In genomic region chr10:20474831-20475230, GRCm38 (mm10) we compare ENCODE assay signal across 12 mouse cellular contexts.
DNase-seq lines count a peak whose midpoint lies in the region; ATAC-seq lines count a peak whose summit lies in the region.
"Had no signal": no experiment of that assay in that cellular context is flagged by ENCODE, and none has a peak within 500 bp of the region (broad histone marks: within the 10 kb centered on the region; RNA-seq: fewer than 3 reads in every experiment).

No protein-coding gene starts in this region.

- no peak overlapping the region for H3K9ac ChIP-seq in forebrain, embryonic 16.5 days (replicated peaks; ENCODE audit: low read depth, low read length)
- H3K9ac ChIP-seq: embryonic facial prominence, embryonic 12.5 days had no signal

- peak; percentile 98 for ATAC-seq in forebrain, embryonic 16.5 days
- ATAC-seq in cerebellum, adult (ENCODE audit: insufficient number of reproducible peaks, low FRiP score, low TSS enrichment): no peak

- peak overlapping the region; percentile 77 for H3K27ac ChIP-seq in forebrain, embryonic 16.5 days (ENCODE audit: low read length)
- H3K27ac ChIP-seq: embryonic facial prominence, embryonic 12.5 days had no signal

- DNase-seq in left cerebral cortex, adult 11 months (ENCODE audit: low spot score): peak; percentile 51
- no peak for DNase-seq in left cerebral cortex, adult 18-20 months (ENCODE audit: low spot score in 2 of 2)
- peak; percentile 31 to 43 for DNase-seq in layer of hippocampus, postnatal 10 days (ENCODE audit: low spot score in 2 of 2)
- DNase-seq in right cerebral cortex, postnatal 10 days (ENCODE audit: low spot score in 2 of 2): peak; percentile 61 to 71
- DNase-seq in Muller cell, postnatal 12 days (ENCODE audit: inconsistent ontology term): no peak
- DNase-seq in cerebellum, adult 9-10 months: no peak
- DNase-seq: adrenal gland, adult 2 months; kidney, postnatal 10 days had no signal

- no peak overlapping the region for H3K4me3 ChIP-seq in forebrain, embryonic 16.5 days (replicated peaks; ENCODE audit: low read length)
- H3K4me3 ChIP-seq: embryonic facial prominence, embryonic 12.5 days; myocyte had no signal

- no peaks in the 10 kb centered on the region for H3K27me3 ChIP-seq in forebrain, embryonic 16.5 days (replicated peaks; ENCODE audit: control insufficient read depth, insufficient read depth, low read length)
- H3K27me3 ChIP-seq: embryonic facial prominence, embryonic 12.5 days had no signal

- H3K4me1 ChIP-seq in forebrain, embryonic 16.5 days (replicated peaks; ENCODE audit: control insufficient read depth, insufficient read depth, low read length): no peaks in the 10 kb centered on the region; the same call in 1 of the 2 replicates
- H3K4me1 ChIP-seq: embryonic facial prominence, embryonic 12.5 days had no signal

- no peaks in the 10 kb centered on the region for H3K36me3 ChIP-seq in forebrain, embryonic 16.5 days (ENCODE audit: control insufficient read depth, insufficient read depth)
- H3K36me3 ChIP-seq: embryonic facial prominence, embryonic 12.5 days had no signal

- H3K4me2 ChIP-seq in forebrain, embryonic 16.5 days (ENCODE audit: low read length): 0 out of 2 replicates have a peak overlapping the region, but pooled peaks have one; percentile 1
- H3K4me2 ChIP-seq: embryonic facial prominence, embryonic 12.5 days had no signal

- no peaks in the 10 kb centered on the region for H3K9me3 ChIP-seq in forebrain, embryonic 16.5 days (ENCODE audit: control insufficient read depth, low read length)
- H3K9me3 ChIP-seq: embryonic facial prominence, embryonic 12.5 days had no signal

- WGBS in forebrain, embryonic 16.5 days: 26% methylated on average over 7 of the region's 7 CpGs

Comparison
In these comparisons a context has a peak if more than half of its experiments do, and no peak if none do; other contexts are left out.
1. DNase-seq: peak in left cerebral cortex, adult 11 months (single experiment), layer of hippocampus, postnatal 10 days (2 of 2) and right cerebral cortex, postnatal 10 days (2 of 2); none in left cerebral cortex, adult 18-20 months (0 of 2), Muller cell, postnatal 12 days (single experiment) and cerebellum, adult 9-10 months (single experiment).